Mouse (Mus musculus) testis, adult 2 months (tissue): ENCODE measurements around the gene Fry.

Experiments
- CTCF ChIP-seq: fragments of 200-500 bp; IDR thresholded peaks from 2 replicates; pipeline ENCODE4 v1.5.1; 2012; ENCODE audit warnings: low read depth, mild to moderate bottlenecking, inconsistent platforms, low read length, moderate library complexity; ENCODE audit not compliant: control insufficient read depth, insufficient read depth, insufficient replicate concordance
- POLR2A ChIP-seq: fragments of 200-500 bp; IDR thresholded peaks from 2 replicates; pipeline ENCODE4 v1.6.1; 2012; ENCODE audit warnings: low read depth, mild to moderate bottlenecking, inconsistent platforms, low read length, moderate library complexity; ENCODE audit not compliant: control insufficient read depth

DNA sequence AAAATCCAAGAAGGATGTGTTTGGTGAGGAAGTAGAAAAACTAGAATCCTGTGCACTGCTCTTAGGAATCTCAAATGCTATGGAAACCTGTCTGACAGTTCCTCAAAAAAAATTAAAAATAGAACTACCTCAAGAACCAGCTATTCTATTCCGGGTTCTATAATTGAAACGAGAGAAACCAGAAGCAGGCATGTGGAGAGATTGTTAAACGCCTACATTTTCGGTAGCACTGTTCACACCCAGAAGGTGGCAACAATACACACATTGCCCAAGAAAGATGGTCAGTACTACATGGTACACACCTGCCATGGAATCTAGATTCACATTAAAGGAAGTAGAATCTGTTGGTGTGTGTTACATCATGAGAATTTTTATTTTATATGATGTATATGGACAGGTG is 28.2 kb downstream of the Fry start:
- TF ChIP-seq CTCF (no peak), POLR2A (no peak)
